Mouse (Mus musculus): ENCODE measurements at regions not wholly inside any gene's neighbourhood (a gene's known extent, or its start where the extent isn't known, plus 50 kb on each side); places are given as distances from the start of the nearest gene placed in this dataset.

DNA sequence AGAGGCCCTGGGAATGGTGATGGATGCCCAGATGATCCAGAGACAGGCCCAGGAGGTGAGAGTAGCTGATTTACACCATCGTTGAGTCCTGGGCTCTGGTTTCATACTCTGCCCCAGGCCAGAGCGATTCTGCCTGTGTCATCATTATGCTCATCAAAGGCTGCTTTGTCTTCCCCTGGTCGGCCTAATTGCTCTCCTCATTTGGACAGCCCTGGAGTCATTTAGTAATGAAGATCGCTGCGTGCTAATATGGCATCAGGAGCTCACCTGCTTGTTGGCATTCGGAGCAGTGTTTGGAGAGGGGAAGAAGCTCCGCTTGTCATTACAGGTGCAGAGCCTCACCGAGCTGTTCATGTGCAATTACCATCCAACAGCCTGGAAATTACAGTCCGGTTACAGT, 138.9 kb upstream of the Wscd1 start:
- Histone ChIP-seq H3K4me3 (replicated peaks) (no peak overlapping the region), H3K9me3 (no peaks in the 10 kb centered on the region), H3K4me1 (replicated peaks) (no peaks in the 10 kb centered on the region), H3K9ac (replicated peaks) (no peak overlapping the region), H3K36me3 (no peaks in the 10 kb centered on the region), H3K4me2 (no peak overlapping the region), H3K27ac (no peak overlapping the region), H3K27me3 (no peaks in the 10 kb centered on the region)
- no peak for ATAC-seq (ENCODE audit: insufficient number of reproducible peaks, insufficient read depth, low FRiP score, low TSS enrichment, low read depth)
- 63% methylated on average over 9 of the region's 9 CpGs for WGBS

DNA sequence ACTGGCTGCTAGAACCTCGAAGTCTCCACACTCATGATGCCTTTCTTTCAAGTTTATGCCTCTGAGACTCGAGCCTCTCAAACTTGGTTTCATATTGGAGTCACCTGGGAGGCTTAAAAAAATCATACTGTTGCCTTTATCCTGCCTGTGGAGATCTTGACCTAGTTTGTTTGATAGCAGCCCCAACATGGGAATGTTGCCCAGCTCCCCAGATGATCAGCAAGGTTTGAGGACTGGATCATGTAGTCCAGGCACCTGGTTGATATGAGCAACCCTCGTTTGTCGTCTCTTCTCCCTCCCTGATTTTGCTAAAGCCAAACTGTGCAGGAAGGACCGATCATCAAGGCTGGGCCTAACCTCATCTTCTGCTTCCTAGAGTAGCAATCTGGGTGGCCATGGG, 134.2 kb upstream of the Wscd1 start:
- no peaks in the 10 kb centered on the region for H3K4me1 ChIP-seq (replicated peaks)
- no peak overlapping the region for H3K27ac ChIP-seq
- H3K9me3 ChIP-seq, result no peaks in the 10 kb centered on the region
- WGBS, result 80% methylated on average over 5 of the region's 5 CpGs
- H3K27me3 ChIP-seq, result no peaks in the 10 kb centered on the region
- no peaks in the 10 kb centered on the region for H3K36me3 ChIP-seq
- H3K4me2 ChIP-seq, result no peak overlapping the region
- no peak overlapping the region for H3K9ac ChIP-seq (replicated peaks)
- no peak overlapping the region for H3K4me3 ChIP-seq (replicated peaks)
- ATAC-seq (ENCODE audit: insufficient number of reproducible peaks, insufficient read depth, low FRiP score, low TSS enrichment, low read depth), result no peak

DNA sequence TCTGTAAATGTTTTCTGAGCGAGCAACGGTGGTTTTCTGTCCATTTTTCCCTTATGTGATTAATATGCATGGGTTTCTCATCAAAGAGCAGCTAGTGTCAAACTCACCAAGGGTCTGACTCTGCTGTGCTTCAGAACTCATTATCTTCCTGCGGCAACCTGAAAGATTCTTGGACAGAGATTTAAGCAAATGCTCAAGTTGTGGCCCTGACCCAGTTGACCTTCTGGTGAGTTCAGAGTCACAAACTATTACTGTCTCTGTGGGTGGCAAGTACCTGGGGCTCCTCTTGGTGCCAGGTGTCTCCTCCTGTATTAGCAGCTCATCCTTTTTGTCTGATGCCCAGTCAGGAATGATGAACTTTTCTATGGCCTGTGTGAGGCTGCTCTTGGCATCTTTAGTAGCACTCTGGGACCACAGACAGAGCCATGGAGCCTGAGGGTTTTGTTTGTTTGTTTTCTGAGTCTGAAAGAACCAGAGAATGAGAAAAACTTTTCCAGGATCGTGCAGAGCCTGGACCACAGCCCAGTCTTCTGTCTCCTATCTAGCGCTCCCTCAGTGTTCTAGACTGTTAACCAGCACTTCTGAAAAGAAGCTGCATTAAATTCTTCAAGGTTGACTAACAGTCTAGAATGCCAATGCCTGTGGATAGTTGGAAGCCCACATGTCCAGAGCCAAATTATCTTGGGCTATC, 124.1 kb upstream of the Wscd1 start:
- ATAC-seq (ENCODE audit: insufficient number of reproducible peaks, insufficient read depth, low FRiP score, low TSS enrichment, low read depth), result no peak
- no peak overlapping the region for H3K27ac ChIP-seq
- whole genome bisulfite sequencing, result 77% methylated on average over 5 of the region's 5 CpGs

GRCm38 (mm10) chr11:71636111-71636510, 113.6 kb upstream of the Wscd1 start:
- WGBS, result 76% methylated on average over 1 of the region's 1 CpGs
- ATAC-seq (ENCODE audit: insufficient number of reproducible peaks, insufficient read depth, low FRiP score, low TSS enrichment, low read depth), result no peak
- no peaks in the 10 kb centered on the region for H3K9me3 ChIP-seq
- H3K27ac ChIP-seq, result no peak overlapping the region
- no peak overlapping the region for H3K9ac ChIP-seq (replicated peaks)
- no peak overlapping the region for H3K4me2 ChIP-seq
- H3K36me3 ChIP-seq, result no peaks in the 10 kb centered on the region
- no peaks in the 10 kb centered on the region for H3K4me1 ChIP-seq (replicated peaks)
- H3K27me3 ChIP-seq, result no peaks in the 10 kb centered on the region
- H3K4me3 ChIP-seq (replicated peaks), result no peak overlapping the region

More for the DNA sequence above, 124.1 kb upstream of the Wscd1 start:
- no peaks in the 10 kb centered on the region for H3K9me3 ChIP-seq
- H3K27me3 ChIP-seq, result no peaks in the 10 kb centered on the region
- H3K4me1 ChIP-seq (replicated peaks), result no peaks in the 10 kb centered on the region
- H3K9ac ChIP-seq (replicated peaks), result no peak overlapping the region
- no peak overlapping the region for H3K4me3 ChIP-seq (replicated peaks)
- no peak overlapping the region for H3K4me2 ChIP-seq
- H3K36me3 ChIP-seq, result no peaks in the 10 kb centered on the region

DNA sequence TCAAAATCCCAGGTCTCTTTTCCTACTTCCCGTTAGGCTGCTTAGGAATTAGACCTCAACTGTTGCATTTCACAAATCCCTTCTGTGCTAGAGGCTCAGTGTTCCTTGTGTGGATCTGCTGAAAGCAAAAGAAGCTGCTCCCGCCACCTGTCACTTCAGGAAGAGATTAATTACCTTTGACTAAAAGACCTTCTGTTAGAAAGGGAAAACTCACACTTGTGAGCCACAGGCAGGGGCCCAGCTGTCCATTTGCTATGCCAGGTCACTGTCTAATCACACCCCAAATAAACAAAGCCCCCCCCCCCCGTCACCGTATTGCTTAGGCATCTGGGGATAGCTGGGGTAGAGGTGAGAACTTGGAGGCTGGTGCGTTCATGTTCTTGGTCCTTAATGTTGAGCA, 112.9 kb upstream of the Wscd1 start:
- Histone ChIP-seq H3K4me3 (replicated peaks) (no peak overlapping the region), H3K4me1 (replicated peaks) (no peaks in the 10 kb centered on the region), H3K27me3 (no peaks in the 10 kb centered on the region), H3K9ac (replicated peaks) (no peak overlapping the region), H3K4me2 (no peak overlapping the region), H3K9me3 (no peaks in the 10 kb centered on the region), H3K27ac (no peak overlapping the region), H3K36me3 (no peaks in the 10 kb centered on the region)
- ATAC-seq (ENCODE audit: insufficient number of reproducible peaks, insufficient read depth, low FRiP score, low TSS enrichment, low read depth), result no peak
- 24% methylated on average over 5 of the region's 5 CpGs for WGBS

- no peak overlapping the region for H3K4me3 ChIP-seq (replicated peaks)
- no peaks in the 10 kb centered on the region for H3K4me1 ChIP-seq (replicated peaks)
- no peak overlapping the region for H3K9ac ChIP-seq (replicated peaks)
- no peak overlapping the region for H3K27ac ChIP-seq
- H3K27me3 ChIP-seq, result no peaks in the 10 kb centered on the region
- H3K9me3 ChIP-seq, result no peaks in the 10 kb centered on the region
- no peaks in the 10 kb centered on the region for H3K36me3 ChIP-seq
- 78% methylated on average over 5 of the region's 5 CpGs for WGBS
- ATAC-seq (ENCODE audit: insufficient number of reproducible peaks, insufficient read depth, low FRiP score, low TSS enrichment, low read depth), result no peak
- no peak overlapping the region for H3K4me2 ChIP-seq
Observed at GRCm38 (mm10) chr11:71642886-71643285, 106.8 kb upstream of the Wscd1 start.

GRCm38 (mm10) chr11:71651756-71652380, 97.9 kb upstream of the Wscd1 start:
- Histone ChIP-seq H3K4me1 (replicated peaks) (no peaks in the 10 kb centered on the region), H3K9ac (replicated peaks) (no peak overlapping the region), H3K36me3 (no peaks in the 10 kb centered on the region), H3K4me2 (no peak overlapping the region), H3K4me3 (replicated peaks) (no peak overlapping the region), H3K27ac (no peak overlapping the region), H3K27me3 (no peaks in the 10 kb centered on the region), H3K9me3 (no peaks in the 10 kb centered on the region)
- 91% methylated on average over 5 of the region's 5 CpGs for WGBS
- no peak for ATAC-seq (ENCODE audit: insufficient number of reproducible peaks, insufficient read depth, low FRiP score, low TSS enrichment, low read depth)

DNA sequence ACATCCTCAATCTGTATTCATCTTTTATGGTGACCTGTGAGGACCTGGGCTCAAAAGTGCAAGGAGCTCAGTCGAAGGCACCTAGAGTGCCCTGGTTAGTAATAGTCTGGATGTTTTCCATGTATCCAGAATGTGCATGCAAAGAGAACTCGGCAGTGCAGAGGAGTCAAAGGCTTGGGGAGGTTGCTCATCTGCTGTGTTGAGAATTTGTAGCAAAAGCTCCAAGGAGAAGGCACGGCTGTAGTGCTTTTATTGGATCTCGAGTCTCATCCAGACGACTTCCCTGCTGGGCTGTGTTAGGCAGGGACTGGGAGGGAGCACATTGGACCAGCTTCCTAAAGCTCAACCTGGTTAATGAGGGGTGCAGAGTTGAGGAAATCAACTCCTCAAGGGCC, 97.3 kb upstream of the Wscd1 start:
- no peak for ATAC-seq (ENCODE audit: insufficient number of reproducible peaks, insufficient read depth, low FRiP score, low TSS enrichment, low read depth)
- no peaks in the 10 kb centered on the region for H3K27me3 ChIP-seq
- H3K27ac ChIP-seq, result no peak overlapping the region
- 70% methylated on average over 5 of the region's 5 CpGs for WGBS
- H3K9ac ChIP-seq (replicated peaks), result no peak overlapping the region
- no peaks in the 10 kb centered on the region for H3K4me1 ChIP-seq (replicated peaks)
- no peaks in the 10 kb centered on the region for H3K36me3 ChIP-seq
- no peak overlapping the region for H3K4me3 ChIP-seq (replicated peaks)
- H3K4me2 ChIP-seq, result no peak overlapping the region
- H3K9me3 ChIP-seq, result no peaks in the 10 kb centered on the region

DNA sequence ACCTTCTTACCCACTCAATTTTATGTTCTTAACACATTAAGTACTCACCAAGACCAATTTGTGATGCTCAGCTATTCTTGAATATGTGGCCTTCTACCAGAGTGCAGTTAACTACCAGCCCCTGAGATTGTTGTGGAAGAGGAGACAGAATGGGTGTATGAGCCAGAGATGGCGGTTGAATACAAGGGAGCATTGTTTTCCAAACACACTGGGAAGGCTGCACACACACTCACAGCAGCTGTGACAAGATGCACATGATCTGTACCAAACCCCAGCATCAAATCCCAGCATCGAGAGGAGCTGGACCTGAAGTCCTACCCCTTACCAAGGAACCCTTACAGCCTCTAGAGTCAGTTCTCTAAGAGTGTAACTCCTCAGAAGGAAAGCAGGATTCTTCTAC, 91.4 kb upstream of the Wscd1 start:
- H3K27me3 ChIP-seq, result no peaks in the 10 kb centered on the region
- no peak overlapping the region for H3K9ac ChIP-seq (replicated peaks)
- H3K4me1 ChIP-seq (replicated peaks), result no peaks in the 10 kb centered on the region
- no peaks in the 10 kb centered on the region for H3K9me3 ChIP-seq
- no peak overlapping the region for H3K4me2 ChIP-seq
- no peak for ATAC-seq (ENCODE audit: insufficient number of reproducible peaks, insufficient read depth, low FRiP score, low TSS enrichment, low read depth)
- H3K4me3 ChIP-seq (replicated peaks), result no peak overlapping the region
- no peak overlapping the region for H3K27ac ChIP-seq
- WGBS, result 79% methylated on average over 2 of the region's 2 CpGs
- H3K36me3 ChIP-seq, result no peaks in the 10 kb centered on the region

GRCm38 (mm10) chr11:71670111-71671050, 79.3 kb upstream of the Wscd1 start:
- no peak overlapping the region for H3K9ac ChIP-seq (replicated peaks)
- WGBS, result 68% methylated on average over 19 of the region's 19 CpGs

More at GRCm38 (mm10) chr11:71670111-71671050, 79.3 kb upstream of the Wscd1 start:
- Histone ChIP-seq H3K27me3 (no peaks in the 10 kb centered on the region), H3K27ac (no peak overlapping the region), H3K4me3 (replicated peaks) (no peak overlapping the region), H3K4me1 (replicated peaks) (no peaks in the 10 kb centered on the region), H3K36me3 (no peaks in the 10 kb centered on the region), H3K9me3 (no peaks in the 10 kb centered on the region), H3K4me2 (no peak overlapping the region)
- ATAC-seq (ENCODE audit: insufficient number of reproducible peaks, insufficient read depth, low FRiP score, low TSS enrichment, low read depth), result no peak

Data from limb, embryonic 12.5 days (tissue).